Mouse (Mus musculus): Measurements from ENCODE around the gene Sez6l2. TPM values are rescaled to one million over a fixed set of nuclear protein-coding genes. Genes with fewer than 3 reads are reported as not detected.
"Not testable (repeated sequence)": the region's sequence is repeated elsewhere in the genome, so short reads cannot be mapped to it uniquely, and the experiment has no call there.

Gene Sez6l2
- polyA plus RNA-seq (2015; fragmentation: Nextera tagmentation; extraction: Ambion mirVana), result 1.7 and 3.0 TPM in 2 replicates

DNA sequence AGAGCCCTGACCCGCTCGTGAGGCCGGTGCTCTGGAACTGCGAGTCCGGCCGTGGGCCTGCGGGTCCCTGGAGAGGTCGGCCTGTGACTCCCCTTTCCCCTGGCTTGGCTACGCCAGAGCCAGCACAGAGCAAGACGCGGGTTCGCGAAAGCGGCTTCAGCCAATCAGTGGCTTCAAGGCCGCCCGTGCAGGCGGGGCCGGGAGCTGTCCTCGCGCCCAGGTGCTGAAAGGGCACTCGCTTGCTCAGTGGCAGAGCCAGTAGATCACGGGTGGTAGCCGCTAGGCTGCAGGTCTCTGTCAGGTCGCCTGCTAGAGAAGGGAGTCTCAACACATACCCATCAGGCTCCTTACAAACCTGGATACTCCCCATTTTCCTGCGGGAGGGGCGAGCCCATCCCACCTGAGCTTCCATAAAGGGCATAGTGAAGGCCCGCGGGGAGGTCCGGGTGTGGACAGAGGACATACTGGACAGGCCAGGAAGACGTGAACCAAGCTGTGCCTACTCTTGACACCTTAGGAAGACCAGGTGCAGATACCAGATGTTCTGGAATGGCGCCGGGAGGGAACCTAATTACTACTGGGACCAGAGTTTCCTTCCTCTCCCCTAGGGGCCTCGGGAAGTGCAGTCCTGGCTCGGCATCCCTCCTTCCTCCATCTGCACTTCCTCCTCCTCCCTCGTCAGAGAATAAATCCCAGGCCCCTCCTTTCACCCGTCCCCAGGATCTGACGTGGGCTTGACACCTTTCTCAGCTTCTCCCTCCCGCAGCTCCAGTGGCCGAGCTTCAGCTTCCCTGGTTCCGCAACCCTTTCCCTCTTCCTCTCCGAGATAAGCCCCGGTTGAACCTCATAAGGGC lies at the start of gene Sez6l2:
TSS of gene Sez6l2 (plus strand) at position 771 of the 854 bp plus-strand sequence.
- Histone ChIP-seq H3K27ac (ENCODE audit: low read length) (no peak within 1 kb of the TSS), H3K9ac (replicated peaks; ENCODE audit: low read depth) (no peak within 1 kb of the TSS), H3K4me2 (replicated peaks; ENCODE audit: low read depth, low read length) (peak within 1 kb of the TSS; percentile 87), H3K4me3 (ENCODE audit: low read depth, low read length) (peak within 1 kb of the TSS; percentile 38), H3K36me3 (ENCODE audit: insufficient read depth, low read length) (no peaks in the 10 kb centered on the region; the same call in 1 of the 2 replicates), H3K27me3 (replicated peaks; ENCODE audit: insufficient read depth, low read length) (peaks cover 13% of the 10 kb centered on the region), H3K9me3 (ENCODE audit: low read length) (no peaks in the 10 kb centered on the region), H3K4me1 (ENCODE audit: insufficient read depth, low read depth, low read length) (peaks cover 5% of the 10 kb centered on the region; the same call in 1 of the 2 replicates)
- peak; percentile 87 for DNase-seq (ENCODE audit: low spot score)
- TF ChIP-seq EP300 (IDR thresholded peaks at IDR 0.05), result no peak
- peak; percentile 13; the same call in 1 of the 2 replicates for TF ChIP-seq CTCF (IDR thresholded peaks at IDR 0.05)
- 2% methylated on average over 40 of the region's 42 CpGs for WGBS
- peak; percentile 95 for ATAC-seq

- WGBS, result 58% methylated on average over 3 of the region's 3 CpGs
Measured at GRCm38 (mm10) chr7:126905590-126905989, 44.8 kb upstream of the Sez6l2 start.

GRCm38 (mm10) chr7:126914844-126915243 lies 35.5 kb upstream of the Sez6l2 start:
- no peak for DNase-seq (ENCODE audit: low spot score)
- TF ChIP-seq EP300 (IDR thresholded peaks at IDR 0.05) (no peak), CTCF (IDR thresholded peaks at IDR 0.05) (no peak)
- Histone ChIP-seq H3K4me1 (ENCODE audit: insufficient read depth, low read depth, low read length) (no peaks in the 10 kb centered on the region), H3K36me3 (ENCODE audit: insufficient read depth, low read length) (no peaks in the 10 kb centered on the region), H3K27ac (ENCODE audit: low read length) (no peak overlapping the region), H3K9me3 (ENCODE audit: low read length) (no peaks in the 10 kb centered on the region), H3K9ac (replicated peaks; ENCODE audit: low read depth) (no peak overlapping the region), H3K4me2 (replicated peaks; ENCODE audit: low read depth, low read length) (no peak overlapping the region), H3K4me3 (ENCODE audit: low read depth, low read length) (no peak overlapping the region), H3K27me3 (replicated peaks; ENCODE audit: insufficient read depth, low read length) (no peaks in the 10 kb centered on the region)
- 62% methylated on average over 3 of the region's 3 CpGs for WGBS
- ATAC-seq, result no peak

More at GRCm38 (mm10) chr7:126905590-126905989, 44.8 kb upstream of the Sez6l2 start:
- Histone ChIP-seq H3K36me3 (ENCODE audit: insufficient read depth, low read length) (no peaks in the 10 kb centered on the region), H3K9me3 (ENCODE audit: low read length) (no peaks in the 10 kb centered on the region), H3K9ac (replicated peaks; ENCODE audit: low read depth) (no peak overlapping the region), H3K27me3 (replicated peaks; ENCODE audit: insufficient read depth, low read length) (no peaks in the 10 kb centered on the region), H3K4me1 (ENCODE audit: insufficient read depth, low read depth, low read length) (no peaks in the 10 kb centered on the region), H3K27ac (ENCODE audit: low read length) (no peak overlapping the region), H3K4me3 (ENCODE audit: low read depth, low read length) (no peak overlapping the region), H3K4me2 (replicated peaks; ENCODE audit: low read depth, low read length) (no peak overlapping the region)
- ATAC-seq (no peak), DNase-seq (ENCODE audit: low spot score) (no peak)
- TF ChIP-seq CTCF (IDR thresholded peaks at IDR 0.05) (no peak), EP300 (IDR thresholded peaks at IDR 0.05) (no peak)

DNA sequence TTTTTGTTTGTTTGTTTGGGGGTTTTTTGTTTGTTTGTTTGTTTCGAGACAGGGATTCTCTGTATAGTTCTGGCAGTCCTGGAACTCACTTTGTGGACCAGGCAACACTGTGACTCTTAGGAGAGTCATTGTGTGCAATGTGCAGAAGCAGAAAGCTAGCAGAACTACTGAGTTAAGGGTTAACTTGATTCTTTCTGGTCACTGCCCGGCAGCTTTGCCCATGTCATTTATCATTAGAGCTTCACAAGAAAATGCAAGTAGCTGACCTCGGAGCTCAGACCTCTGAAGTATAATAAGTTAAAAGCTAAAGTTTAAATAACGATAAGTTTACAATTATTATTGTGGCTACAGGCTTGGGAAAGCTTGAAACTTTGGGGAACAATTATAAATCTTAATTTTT lies 32.0 kb upstream of the Sez6l2 start:
- H3K36me3 ChIP-seq (ENCODE audit: insufficient read depth, low read length); H3K9ac ChIP-seq (replicated peaks; ENCODE audit: low read depth); DNase-seq (ENCODE audit: low spot score); H3K27me3 ChIP-seq (replicated peaks; ENCODE audit: insufficient read depth, low read length); H3K4me2 ChIP-seq (replicated peaks; ENCODE audit: low read depth, low read length); H3K9me3 ChIP-seq (ENCODE audit: low read length); ATAC-seq; H3K4me3 ChIP-seq (ENCODE audit: low read depth, low read length); H3K4me1 ChIP-seq (ENCODE audit: insufficient read depth, low read depth, low read length); H3K27ac ChIP-seq (ENCODE audit: low read length): not testable (repeated sequence)
- 23% methylated on average over 4 of the region's 4 CpGs for WGBS

GRCm38 (mm10) chr7:126919973-126920372 lies 30.4 kb upstream of the Sez6l2 start:
- no peaks in the 10 kb centered on the region for H3K27me3 ChIP-seq (replicated peaks; ENCODE audit: insufficient read depth, low read length)
- ATAC-seq (no peak), DNase-seq (ENCODE audit: low spot score) (no peak)
- no peaks in the 10 kb centered on the region for H3K36me3 ChIP-seq (ENCODE audit: insufficient read depth, low read length)
- WGBS, result 56% methylated on average over 4 of the region's 4 CpGs
- H3K9me3 ChIP-seq (ENCODE audit: low read length), result no peaks in the 10 kb centered on the region
- no peak overlapping the region for H3K4me2 ChIP-seq (replicated peaks; ENCODE audit: low read depth, low read length)
- H3K4me1 ChIP-seq (ENCODE audit: insufficient read depth, low read depth, low read length), result no peaks in the 10 kb centered on the region
- no peak overlapping the region for H3K4me3 ChIP-seq (ENCODE audit: low read depth, low read length)
- no peak overlapping the region for H3K27ac ChIP-seq (ENCODE audit: low read length)
- TF ChIP-seq EP300 (IDR thresholded peaks at IDR 0.05), result no peak
- no peak for TF ChIP-seq CTCF (IDR thresholded peaks at IDR 0.05)
- no peak overlapping the region for H3K9ac ChIP-seq (replicated peaks; ENCODE audit: low read depth)

DNA sequence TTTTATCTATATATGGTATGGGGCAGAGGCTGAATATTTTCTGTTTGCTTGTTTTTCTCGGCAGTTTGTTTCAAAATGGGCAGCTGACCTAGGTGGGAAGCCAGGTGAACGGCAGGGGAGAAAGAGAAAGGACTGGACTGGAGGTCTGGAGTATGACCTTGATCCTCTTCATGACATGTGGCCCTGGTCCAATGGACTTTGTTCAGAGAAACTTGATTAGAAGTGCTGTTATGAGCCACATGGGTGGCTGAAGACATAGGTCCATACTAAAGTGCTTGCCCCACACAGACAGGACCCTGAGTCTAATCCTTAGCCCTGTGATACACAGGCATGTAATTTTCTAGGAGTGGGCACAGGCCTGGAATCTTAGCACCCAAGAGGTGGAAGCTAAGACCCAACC lies 28.8 kb upstream of the Sez6l2 start:
- Histone ChIP-seq H3K27me3 (replicated peaks; ENCODE audit: insufficient read depth, low read length) (no peaks in the 10 kb centered on the region), H3K4me1 (ENCODE audit: insufficient read depth, low read depth, low read length) (no peaks in the 10 kb centered on the region), H3K4me2 (replicated peaks; ENCODE audit: low read depth, low read length) (no peak overlapping the region), H3K9ac (replicated peaks; ENCODE audit: low read depth) (no peak overlapping the region), H3K4me3 (ENCODE audit: low read depth, low read length) (no peak overlapping the region), H3K27ac (ENCODE audit: low read length) (peak overlapping the region; percentile 43; the same call in 1 of the 2 replicates), H3K9me3 (ENCODE audit: low read length) (no peaks in the 10 kb centered on the region), H3K36me3 (ENCODE audit: insufficient read depth, low read length) (no peaks in the 10 kb centered on the region)
- ATAC-seq (no peak), DNase-seq (ENCODE audit: low spot score) (no peak)
- TF ChIP-seq CTCF (IDR thresholded peaks at IDR 0.05) (no peak), EP300 (IDR thresholded peaks at IDR 0.05) (no peak)
- 56% methylated on average over 2 of the region's 2 CpGs for WGBS

Data from lung, postnatal 0 days (tissue).